Mouse (Mus musculus): ENCODE results near the gene Serpina3c. TPM values are rescaled to one million over a fixed set of nuclear protein-coding genes. Genes with fewer than 3 reads are reported as not detected.

Gene Serpina3c
- total RNA-seq (2015) (0.40 TPM in 1 of 2 replicates, not detected in the other), total RNA-seq (2017) (0.45 TPM in 1 of 2 replicates, not detected in the other)

- ATAC-seq (ENCODE audit: poor library complexity, severe bottlenecking) = no peak
Observed at GRCm38 (mm10) chr12:104153656-104154055, at the start of gene Serpina3c. Serpina3c (minus strand) TSS chr12:104153870.

GRCm38 (mm10) chr12:104190852-104191251 lies 37.2 kb upstream of the Serpina3c start:
- ATAC-seq (ENCODE audit: poor library complexity, severe bottlenecking) = no peak

- ATAC-seq (ENCODE audit: poor library complexity, severe bottlenecking) = no peak
Observed at GRCm38 (mm10) chr12:104189246-104189645, 35.6 kb upstream of the Serpina3c start.

- peak; percentile 61 for ATAC-seq (ENCODE audit: poor library complexity, severe bottlenecking)
Observed at GRCm38 (mm10) chr12:104186041-104186581, 32.4 kb upstream of the Serpina3c start.

- no peak for ATAC-seq (ENCODE audit: poor library complexity, severe bottlenecking)
Observed at GRCm38 (mm10) chr12:104185046-104185445, 31.4 kb upstream of the Serpina3c start.

GRCm38 (mm10) chr12:104178987-104179386 lies 25.3 kb upstream of the Serpina3c start:
- ATAC-seq (ENCODE audit: poor library complexity, severe bottlenecking) = no peak

GRCm38 (mm10) chr12:104178577-104178976 lies 24.9 kb upstream of the Serpina3c start:
- no peak for ATAC-seq (ENCODE audit: poor library complexity, severe bottlenecking)

GRCm38 (mm10) chr12:104175636-104176035 lies 22.0 kb upstream of the Serpina3c start:
- no peak for ATAC-seq (ENCODE audit: poor library complexity, severe bottlenecking)

- ATAC-seq (ENCODE audit: poor library complexity, severe bottlenecking) = peak; percentile 78
Observed at GRCm38 (mm10) chr12:104174747-104175146, 21.1 kb upstream of the Serpina3c start.

GRCm38 (mm10) chr12:104153041-104153645 lies 527 bp downstream of the Serpina3c start:
- no peak for ATAC-seq (ENCODE audit: poor library complexity, severe bottlenecking)

GRCm38 (mm10) chr12:104151989-104152388 lies 1.7 kb downstream of the Serpina3c start:
- ATAC-seq (ENCODE audit: poor library complexity, severe bottlenecking) = no peak

- ATAC-seq (ENCODE audit: poor library complexity, severe bottlenecking) = no peak
Observed at GRCm38 (mm10) chr12:104145571-104145970, 8.1 kb downstream of the Serpina3c start.

- ATAC-seq (ENCODE audit: poor library complexity, severe bottlenecking) = no peak
Observed at GRCm38 (mm10) chr12:104143286-104143685, 10.4 kb downstream of the Serpina3c start.

GRCm38 (mm10) chr12:104142427-104142826 lies 11.2 kb downstream of the Serpina3c start:
- no peak for ATAC-seq (ENCODE audit: poor library complexity, severe bottlenecking)

GRCm38 (mm10) chr12:104141506-104141905 lies 12.2 kb downstream of the Serpina3c start:
- no peak for ATAC-seq (ENCODE audit: poor library complexity, severe bottlenecking)

GRCm38 (mm10) chr12:104140543-104141103 lies 13.0 kb downstream of the Serpina3c start:
- no peak for ATAC-seq (ENCODE audit: poor library complexity, severe bottlenecking)

- ATAC-seq (ENCODE audit: poor library complexity, severe bottlenecking) = no peak
Observed at GRCm38 (mm10) chr12:104138216-104138615, 15.5 kb downstream of the Serpina3c start.

GRCm38 (mm10) chr12:104131041-104131440 lies 22.6 kb downstream of the Serpina3c start:
- peak; percentile 87 for ATAC-seq (ENCODE audit: poor library complexity, severe bottlenecking)

- ATAC-seq (ENCODE audit: poor library complexity, severe bottlenecking) = no peak
Observed at GRCm38 (mm10) chr12:104127696-104128095, 26.0 kb downstream of the Serpina3c start, which contains the start of gene Serpina3b. Serpina3b (plus strand) TSS chr12:104127996.

GRCm38 (mm10) chr12:104125021-104125560 lies 28.6 kb downstream of the Serpina3c start:
- ATAC-seq (ENCODE audit: poor library complexity, severe bottlenecking) = no peak

GRCm38 (mm10) chr12:104123996-104124395 lies 29.7 kb downstream of the Serpina3c start:
- ATAC-seq (ENCODE audit: poor library complexity, severe bottlenecking) = peak; percentile 41; the same call in 1 of the 2 replicates

GRCm38 (mm10) chr12:104123097-104123496 lies 30.6 kb downstream of the Serpina3c start:
- ATAC-seq (ENCODE audit: poor library complexity, severe bottlenecking) = no peak
